Comparison of ENCODE assay signal across 8 mouse cellular contexts in the genomic region with DNA sequence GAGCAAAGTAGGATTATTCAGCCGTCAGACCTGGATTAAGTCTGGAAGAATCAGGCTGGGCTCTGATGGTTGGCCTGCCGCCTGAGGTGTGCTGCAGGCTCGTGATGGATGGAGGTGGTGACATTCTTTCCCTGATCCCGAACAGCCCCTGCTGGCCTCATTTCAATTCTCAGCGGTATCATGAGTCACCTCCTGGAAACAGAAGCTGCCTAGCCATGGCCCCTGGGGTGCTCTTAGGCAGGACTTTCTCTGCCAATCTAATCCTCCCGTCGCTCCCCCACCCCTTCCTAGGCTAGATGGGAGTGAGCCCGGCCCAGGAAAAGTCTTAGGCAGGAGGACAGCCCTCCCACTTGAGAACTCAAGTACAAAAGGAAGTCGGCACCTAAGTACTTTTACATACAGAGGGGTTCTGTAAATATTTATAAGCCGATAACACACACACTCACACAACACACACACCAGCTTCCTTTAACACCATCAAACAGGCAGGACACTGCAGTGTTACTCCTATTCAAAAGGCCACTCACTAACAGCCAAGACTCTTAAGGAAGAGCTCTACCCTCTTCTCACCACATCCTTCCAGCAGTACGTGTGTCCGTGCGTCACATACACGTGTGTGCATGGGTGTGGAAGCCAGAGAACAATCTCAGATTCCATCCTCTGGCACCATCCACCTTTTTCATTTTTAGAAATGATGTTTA.
A peak's percentile ranks its signal among the peaks of the same experiment; 100 is the strongest.
DNase-seq lines count a peak whose midpoint lies in the region; ATAC-seq and TF ChIP-seq lines count a peak whose summit lies in the region.

No protein-coding gene starts in this region.

- no peak overlapping the region for H3K4me3 ChIP-seq in forebrain, embryonic 11.5 days (ENCODE audit: low read depth, low read length)
- no peak overlapping the region for H3K4me3 ChIP-seq in forebrain, postnatal 0 days (ENCODE audit: low read depth, low read length)
- H3K4me3 ChIP-seq in cerebellum, adult 2 months (replicated peaks; ENCODE audit: insufficient read depth, low read depth, low read length): no peak overlapping the region
- no peak overlapping the region for H3K4me3 ChIP-seq in kidney, embryonic 14.5 days (ENCODE audit: low read length)
- H3K4me3 ChIP-seq in midbrain, postnatal 0 days (ENCODE audit: low read depth, low read length): no peak overlapping the region

- intact Hi-C loops in left cerebral cortex, postnatal 14 days (cut with DNase I): no loop called here

- ATAC-seq in forebrain, embryonic 11.5 days (replicated peaks; ENCODE audit: low FRiP score): 0 out of 2 replicates have a peak, but pooled peaks have one; percentile 39
- no peak for ATAC-seq in forebrain, postnatal 0 days
- peak; percentile 59 for ATAC-seq in kidney, embryonic 14.5 days (ENCODE audit: low FRiP score, low TSS enrichment)
- no peak for ATAC-seq in midbrain, postnatal 0 days (ENCODE audit: low FRiP score)

- no peak overlapping the region for H3K9ac ChIP-seq in forebrain, embryonic 11.5 days (ENCODE audit: low read length)
- no peak overlapping the region for H3K9ac ChIP-seq in forebrain, postnatal 0 days
- H3K9ac ChIP-seq in kidney, embryonic 14.5 days (ENCODE audit: low read depth, low read length): no peak overlapping the region
- no peak overlapping the region for H3K9ac ChIP-seq in midbrain, postnatal 0 days (replicated peaks; ENCODE audit: low read length, poor library complexity, severe bottlenecking)

- peaks cover 5% of the 10 kb centered on the region; the same call in 1 of the 2 replicates for H3K4me1 ChIP-seq in forebrain, embryonic 11.5 days (replicated peaks; ENCODE audit: control insufficient read depth, insufficient read depth, low read length)
- no peaks in the 10 kb centered on the region for H3K4me1 ChIP-seq in forebrain, postnatal 0 days (ENCODE audit: insufficient read depth)
- peaks cover 24% of the 10 kb centered on the region for H3K4me1 ChIP-seq in cerebellum, adult 2 months (ENCODE audit: control insufficient read depth, insufficient read depth, low read length)
- H3K4me1 ChIP-seq in kidney, embryonic 14.5 days (ENCODE audit: control insufficient read depth, insufficient read depth, low read length): 0 out of 2 replicates have a peak, but pooled peaks cover 11% of the 10 kb centered on the region
- peaks cover 6% of the 10 kb centered on the region; the same call in 1 of the 2 replicates for H3K4me1 ChIP-seq in midbrain, postnatal 0 days (ENCODE audit: insufficient read depth, low read length)

- no peak for DNase-seq in forebrain, embryonic 11.5 days (ENCODE audit: low spot score)
- DNase-seq in forebrain, postnatal 0 days: no peak
- peak; percentile 87 to 95 for DNase-seq in cerebellum, adult 2 months
- peak; percentile 82 for DNase-seq in heart, adult 8-10 months (ENCODE audit: low spot score)
- DNase-seq in midbrain, postnatal 0 days (ENCODE audit: low spot score): peak; percentile 44
- DNase-seq in layer of hippocampus, adult 9-10 months (ENCODE audit: low spot score): no peak
- no peak for DNase-seq in left cerebral cortex, postnatal 14 days (ENCODE audit: low spot score in 2 of 2)

- no peak for TF ChIP-seq POLR2A in cerebellum, adult 2 months (IDR thresholded peaks at IDR 0.05; ENCODE audit: borderline replicate concordance, insufficient read depth, low read length)

- no peaks in the 10 kb centered on the region for H3K27me3 ChIP-seq in forebrain, embryonic 11.5 days (ENCODE audit: control insufficient read depth, insufficient read depth, low read length)
- no peaks in the 10 kb centered on the region for H3K27me3 ChIP-seq in forebrain, postnatal 0 days (ENCODE audit: insufficient read depth, low read length)
- H3K27me3 ChIP-seq in cerebellum, adult 2 months (ENCODE audit: control insufficient read depth, insufficient read depth, low read length): no peaks in the 10 kb centered on the region
- H3K27me3 ChIP-seq in kidney, embryonic 14.5 days (ENCODE audit: control insufficient read depth, insufficient read depth, low read length): no peaks in the 10 kb centered on the region
- H3K27me3 ChIP-seq in midbrain, postnatal 0 days (ENCODE audit: insufficient read depth, low read length): no peaks in the 10 kb centered on the region

- no peak overlapping the region for H3K4me2 ChIP-seq in forebrain, embryonic 11.5 days (ENCODE audit: low read depth, low read length, severe bottlenecking)
- no peak overlapping the region for H3K4me2 ChIP-seq in forebrain, postnatal 0 days (ENCODE audit: low read depth)
- no peak overlapping the region for H3K4me2 ChIP-seq in kidney, embryonic 14.5 days (replicated peaks; ENCODE audit: low read depth, low read length)
- no peak overlapping the region for H3K4me2 ChIP-seq in midbrain, postnatal 0 days (ENCODE audit: low read depth, low read length, poor library complexity, severe bottlenecking)

- H3K36me3 ChIP-seq in forebrain, embryonic 11.5 days (ENCODE audit: control insufficient read depth, insufficient read depth, low read length): no peaks in the 10 kb centered on the region
- 0 out of 2 replicates have a peak, but pooled peaks cover 5% of the 10 kb centered on the region for H3K36me3 ChIP-seq in forebrain, postnatal 0 days (ENCODE audit: insufficient read depth)
- peaks cover 2% of the 10 kb centered on the region; the same call in 1 of the 2 replicates for H3K36me3 ChIP-seq in kidney, embryonic 14.5 days (ENCODE audit: control insufficient read depth, insufficient read depth, low read length)
- no peaks in the 10 kb centered on the region for H3K36me3 ChIP-seq in midbrain, postnatal 0 days (ENCODE audit: insufficient read depth, low read length)

- H3K27ac ChIP-seq in forebrain, embryonic 11.5 days (ENCODE audit: low read depth, low read length): no peak overlapping the region
- no peak overlapping the region for H3K27ac ChIP-seq in forebrain, postnatal 0 days (ENCODE audit: low read depth, low read length)
- no peak overlapping the region for H3K27ac ChIP-seq in cerebellum, adult 2 months (ENCODE audit: insufficient read depth, low read length)
- no peak overlapping the region for H3K27ac ChIP-seq in kidney, embryonic 14.5 days (ENCODE audit: low read depth, low read length)
- H3K27ac ChIP-seq in midbrain, postnatal 0 days (ENCODE audit: low read depth, low read length): no peak overlapping the region

- 21% methylated on average over 14 of the region's 14 CpGs for WGBS in forebrain, embryonic 11.5 days
- 25% methylated on average over 14 of the region's 14 CpGs for WGBS in forebrain, postnatal 0 days
- 33% methylated on average over 14 of the region's 14 CpGs for WGBS in cerebellum, adult 2 months
- 29% methylated on average over 14 of the region's 14 CpGs for WGBS in kidney, embryonic 14.5 days
- 23% methylated on average over 14 of the region's 14 CpGs for WGBS in midbrain, postnatal 0 days

- no peak for TF ChIP-seq CTCF in forebrain, postnatal 0 days (IDR thresholded peaks at IDR 0.05; ENCODE audit: low read depth)
- TF ChIP-seq CTCF in cerebellum, adult 2 months (IDR thresholded peaks at IDR 0.05; ENCODE audit: borderline replicate concordance, insufficient read depth, low read depth, low read length): no peak
- TF ChIP-seq CTCF in midbrain, postnatal 0 days (IDR thresholded peaks at IDR 0.05): no peak

- no peaks in the 10 kb centered on the region for H3K9me3 ChIP-seq in forebrain, embryonic 11.5 days (ENCODE audit: control insufficient read depth, low read length)
- no peaks in the 10 kb centered on the region for H3K9me3 ChIP-seq in forebrain, postnatal 0 days (ENCODE audit: low read length)
- no peaks in the 10 kb centered on the region for H3K9me3 ChIP-seq in kidney, embryonic 14.5 days (ENCODE audit: control insufficient read depth, low read length)
- H3K9me3 ChIP-seq in midbrain, postnatal 0 days (ENCODE audit: low read length): no peaks in the 10 kb centered on the region

Comparison
In these comparisons a context has a peak if more than half of its experiments do, and no peak if none do; other contexts are left out.
1. ATAC-seq: peak in forebrain, embryonic 11.5 days (single experiment) and kidney, embryonic 14.5 days (single experiment); none in forebrain, postnatal 0 days (single experiment) and midbrain, postnatal 0 days (single experiment).
2. DNase-seq: peak in cerebellum, adult 2 months (2 of 2), heart, adult 8-10 months (single experiment) and midbrain, postnatal 0 days (single experiment); none in forebrain, embryonic 11.5 days (single experiment), forebrain, postnatal 0 days (single experiment), layer of hippocampus, adult 9-10 months (single experiment) and left cerebral cortex, postnatal 14 days (0 of 2).